Mouse (Mus musculus): ENCODE measurements at regions not wholly inside any gene's neighbourhood (a gene's known extent, or its start where the extent isn't known, plus 50 kb on each side); places are given as distances from the start of the nearest gene placed in this dataset.

DNA sequence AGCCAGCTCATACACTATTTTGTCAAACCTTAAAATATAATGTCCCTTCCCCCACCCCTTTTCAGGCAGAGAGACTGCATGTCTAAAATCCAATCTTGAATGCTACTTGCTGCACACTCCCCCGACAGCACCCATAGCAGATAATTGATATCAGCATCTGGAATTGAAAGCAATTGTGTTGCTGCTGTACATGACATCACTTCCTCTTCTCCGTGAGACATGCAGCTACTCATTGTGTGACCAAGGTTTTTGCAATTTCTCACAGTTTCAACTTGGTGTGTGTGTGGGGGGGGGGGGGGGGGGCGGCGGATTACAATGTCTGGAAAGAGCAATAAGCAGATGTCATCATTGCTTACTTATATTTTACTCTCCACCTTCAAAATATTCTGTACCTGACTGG lies 147.1 kb upstream of the Prlr start:
- TF ChIP-seq POLR2A (IDR thresholded peaks at IDR 0.05; ENCODE audit: control insufficient read depth in 1 of 2, insufficient read depth in 1 of 2, low read depth in 1 of 2, low read length in 2 of 2, poor library complexity in 1 of 2) = no peak
- TF ChIP-seq ETS1 (IDR thresholded peaks at IDR 0.05; ENCODE audit: low read depth, low read length) = no peak
- no peak for TF ChIP-seq SMC3 (IDR thresholded peaks at IDR 0.05; ENCODE audit: low read depth, low read length)
- no peak for TF ChIP-seq TBP (IDR thresholded peaks at IDR 0.05; ENCODE audit: low read depth, low read length)
- TF ChIP-seq TAL1 (IDR thresholded peaks at IDR 0.05; ENCODE audit: low read length) = no peak
- TF ChIP-seq MXI1 (IDR thresholded peaks at IDR 0.05; ENCODE audit: low read depth, low read length) = no peak
- TF ChIP-seq CTCF (IDR thresholded peaks at IDR 0.05 in 2 of 3, conservative IDR thresholded peaks at IDR 0.05 in 1 of 3; ENCODE audit: control insufficient read depth in 1 of 3, insufficient read depth in 1 of 3, low read depth in 2 of 3, low read length in 3 of 3, poor library complexity in 1 of 3, severe bottlenecking in 1 of 3) = no peak
- no peak for TF ChIP-seq E2F4 (IDR thresholded peaks at IDR 0.05; ENCODE audit: borderline replicate concordance, low read depth, low read length)
- TF ChIP-seq RCOR1 (IDR thresholded peaks at IDR 0.05; ENCODE audit: low read depth, low read length) = no peak
- no peak for TF ChIP-seq MEF2A (IDR thresholded peaks at IDR 0.05; ENCODE audit: extremely low read depth, insufficient replicate concordance, low read depth, low read length, poor library complexity, severe bottlenecking)

Data from MEL (cell line).